Mouse (Mus musculus): ENCODE data around the gene Rad54l2. TPM values are rescaled to one million over a fixed set of nuclear protein-coding genes. Genes with fewer than 3 reads are reported as not detected.

Rad54l2 gene
- polyA plus RNA-seq, 1 experiment from 2014 or later: 3.7 TPM

DNA sequence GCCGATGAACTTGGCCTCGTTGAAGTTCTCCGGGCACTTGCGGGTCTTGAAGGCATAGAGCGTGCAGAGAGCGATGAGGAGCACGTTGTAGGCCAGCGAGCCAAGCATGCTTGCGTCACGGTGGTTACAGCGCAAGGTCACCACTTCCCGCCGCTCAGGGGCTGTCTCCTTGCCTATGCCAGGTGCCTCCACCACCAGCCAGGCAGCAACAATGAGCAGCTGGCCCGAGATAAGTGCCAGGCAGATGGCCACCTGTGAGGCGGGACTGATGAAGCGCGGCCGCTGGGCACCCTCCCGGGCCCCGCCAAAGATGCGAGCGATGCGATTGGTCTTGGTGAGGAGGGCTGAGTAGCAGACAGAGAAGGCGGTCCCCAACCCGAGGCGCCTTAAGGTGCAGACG, 141.8 kb downstream of the Rad54l2 start:
- Histone ChIP-seq H3K9me3 (ENCODE audit: control insufficient read depth, low read length) (no peaks in the 10 kb centered on the region), H3K4me3 (ENCODE audit: low read length) (no peak overlapping the region), H3K27me3 (replicated peaks; ENCODE audit: control insufficient read depth, insufficient read depth, low read length) (peaks cover 4% of the 10 kb centered on the region; the same call in 1 of the 2 replicates), H3K36me3 (ENCODE audit: control insufficient read depth, insufficient read depth, low read length) (no peaks in the 10 kb centered on the region), H3K4me1 (ENCODE audit: control insufficient read depth, insufficient read depth, low read length) (no peaks in the 10 kb centered on the region), H3K4me2 (ENCODE audit: low read depth, low read length) (no peak overlapping the region), H3K27ac (ENCODE audit: low read length) (no peak overlapping the region), H3K9ac (ENCODE audit: low read depth, low read length) (no peak overlapping the region)
- no peak for ATAC-seq
- 71% methylated on average over 27 of the region's 27 CpGs for WGBS

- no peak for ATAC-seq
- H3K4me3 ChIP-seq (ENCODE audit: low read length): no peak overlapping the region
- no peaks in the 10 kb centered on the region for H3K9me3 ChIP-seq (ENCODE audit: control insufficient read depth, low read length)
- no peak overlapping the region for H3K27ac ChIP-seq (ENCODE audit: low read length)
- H3K4me2 ChIP-seq (ENCODE audit: low read depth, low read length): no peak overlapping the region
- H3K27me3 ChIP-seq (replicated peaks; ENCODE audit: control insufficient read depth, insufficient read depth, low read length): peaks cover 4% of the 10 kb centered on the region; the same call in 1 of the 2 replicates
- H3K9ac ChIP-seq (ENCODE audit: low read depth, low read length): no peak overlapping the region
- H3K36me3 ChIP-seq (ENCODE audit: control insufficient read depth, insufficient read depth, low read length): no peaks in the 10 kb centered on the region
- 75% methylated on average over 9 of the region's 9 CpGs for WGBS
- H3K4me1 ChIP-seq (ENCODE audit: control insufficient read depth, insufficient read depth, low read length): no peaks in the 10 kb centered on the region
Measured at GRCm38 (mm10) chr9:106645684-106646271, 143.2 kb downstream of the Rad54l2 start.

DNA sequence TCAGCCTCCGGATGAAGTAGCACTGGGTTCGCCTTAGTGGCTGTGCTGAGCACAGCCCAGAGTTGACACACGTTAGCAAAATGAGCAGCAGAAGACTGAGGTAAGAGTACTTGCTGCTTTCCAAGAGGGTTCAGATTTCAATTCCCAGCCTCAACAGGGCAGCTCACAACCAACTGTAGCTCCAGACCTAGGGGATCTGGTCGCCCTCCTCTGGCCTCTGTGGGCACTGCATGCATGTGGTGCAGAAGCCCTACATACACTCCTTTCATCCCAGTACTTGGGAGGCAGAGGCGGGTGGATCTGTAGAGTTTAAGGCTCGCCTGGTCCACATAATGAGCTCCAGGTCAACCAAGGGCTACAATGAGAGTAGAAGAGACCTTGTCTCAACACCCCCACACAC, 145.2 kb downstream of the Rad54l2 start:
- H3K9me3 ChIP-seq (ENCODE audit: control insufficient read depth, low read length): no peaks in the 10 kb centered on the region
- 72% methylated on average over 6 of the region's 6 CpGs for WGBS

GRCm38 (mm10) chr9:106643128-106643527, 145.9 kb downstream of the Rad54l2 start:
- Histone ChIP-seq H3K36me3 (ENCODE audit: control insufficient read depth, insufficient read depth, low read length) (no peaks in the 10 kb centered on the region), H3K4me3 (ENCODE audit: low read length) (no peak overlapping the region), H3K9me3 (ENCODE audit: control insufficient read depth, low read length) (no peaks in the 10 kb centered on the region), H3K4me1 (ENCODE audit: control insufficient read depth, insufficient read depth, low read length) (no peaks in the 10 kb centered on the region), H3K27ac (ENCODE audit: low read length) (no peak overlapping the region), H3K27me3 (replicated peaks; ENCODE audit: control insufficient read depth, insufficient read depth, low read length) (peaks cover 4% of the 10 kb centered on the region; the same call in 1 of the 2 replicates), H3K4me2 (ENCODE audit: low read depth, low read length) (no peak overlapping the region), H3K9ac (ENCODE audit: low read depth, low read length) (no peak overlapping the region)
- ATAC-seq: peak; percentile 67
- 31% methylated on average over 7 of the region's 7 CpGs for WGBS

More for the DNA sequence above, 145.2 kb downstream of the Rad54l2 start:
- ATAC-seq: no peak
- H3K4me2 ChIP-seq (ENCODE audit: low read depth, low read length): no peak overlapping the region
- no peak overlapping the region for H3K27ac ChIP-seq (ENCODE audit: low read length)
- H3K4me3 ChIP-seq (ENCODE audit: low read length): no peak overlapping the region
- H3K36me3 ChIP-seq (ENCODE audit: control insufficient read depth, insufficient read depth, low read length): no peaks in the 10 kb centered on the region
- peaks cover 4% of the 10 kb centered on the region; the same call in 1 of the 2 replicates for H3K27me3 ChIP-seq (replicated peaks; ENCODE audit: control insufficient read depth, insufficient read depth, low read length)
- H3K4me1 ChIP-seq (ENCODE audit: control insufficient read depth, insufficient read depth, low read length): no peaks in the 10 kb centered on the region
- no peak overlapping the region for H3K9ac ChIP-seq (ENCODE audit: low read depth, low read length)

DNA sequence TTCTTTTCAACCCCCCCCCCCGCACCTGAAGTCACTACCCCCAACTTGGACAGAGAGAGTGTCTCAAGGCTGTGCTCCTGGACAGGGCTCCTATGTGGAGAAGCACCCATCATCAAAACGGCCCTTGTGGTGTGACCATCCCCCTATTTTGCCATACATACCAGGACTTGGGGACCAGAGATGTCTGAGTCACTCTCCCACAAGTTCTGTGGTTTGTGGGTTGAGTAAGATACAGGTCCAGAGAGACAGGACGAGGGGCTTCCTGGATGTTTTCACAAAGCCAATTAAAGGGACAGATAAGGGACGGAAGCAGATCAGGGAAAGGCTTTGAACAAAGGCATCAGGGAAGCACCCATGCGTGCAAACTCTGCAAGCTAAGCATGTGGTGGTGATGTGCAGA, 147.6 kb downstream of the Rad54l2 start:
- no peaks in the 10 kb centered on the region for H3K9me3 ChIP-seq (ENCODE audit: control insufficient read depth, low read length)
- ATAC-seq: no peak
- no peaks in the 10 kb centered on the region for H3K4me1 ChIP-seq (ENCODE audit: control insufficient read depth, insufficient read depth, low read length)
- H3K27me3 ChIP-seq (replicated peaks; ENCODE audit: control insufficient read depth, insufficient read depth, low read length): no peaks in the 10 kb centered on the region
- no peaks in the 10 kb centered on the region for H3K36me3 ChIP-seq (ENCODE audit: control insufficient read depth, insufficient read depth, low read length)
- H3K4me3 ChIP-seq (ENCODE audit: low read length): no peak overlapping the region
- no peak overlapping the region for H3K27ac ChIP-seq (ENCODE audit: low read length)
- WGBS: 53% methylated on average over 5 of the region's 5 CpGs
- no peak overlapping the region for H3K4me2 ChIP-seq (ENCODE audit: low read depth, low read length)
- no peak overlapping the region for H3K9ac ChIP-seq (ENCODE audit: low read depth, low read length)

- Histone ChIP-seq H3K27me3 (replicated peaks; ENCODE audit: control insufficient read depth, insufficient read depth, low read length) (no peaks in the 10 kb centered on the region), H3K9ac (ENCODE audit: low read depth, low read length) (no peak overlapping the region), H3K36me3 (ENCODE audit: control insufficient read depth, insufficient read depth, low read length) (no peaks in the 10 kb centered on the region), H3K4me3 (ENCODE audit: low read length) (no peak overlapping the region), H3K27ac (ENCODE audit: low read length) (no peak overlapping the region), H3K4me1 (ENCODE audit: control insufficient read depth, insufficient read depth, low read length) (no peaks in the 10 kb centered on the region), H3K4me2 (ENCODE audit: low read depth, low read length) (no peak overlapping the region), H3K9me3 (ENCODE audit: control insufficient read depth, low read length) (no peaks in the 10 kb centered on the region)
- no peak for ATAC-seq
- WGBS: 93% methylated on average over 8 of the region's 8 CpGs
Measured at GRCm38 (mm10) chr9:106638154-106638553, 150.8 kb downstream of the Rad54l2 start.

Other genes with a start within 250 kb of the Rad54l2 start
- gene Iqcf3, start 227.6 kb downstream of the Rad54l2 start, polyA plus RNA-seq (2015; fragmentation: Nextera tagmentation; extraction: Ambion mirVana): not detected in 2 replicates
- not detected in 2 replicates for gene Iqcf4, start 218.2 kb downstream of the Rad54l2 start, polyA plus RNA-seq (2015; fragmentation: Nextera tagmentation; extraction: Ambion mirVana)
- not detected in 2 replicates for gene Iqcf6, start 162.6 kb downstream of the Rad54l2 start, polyA plus RNA-seq (2015; fragmentation: Nextera tagmentation; extraction: Ambion mirVana)
- gene Grm2, start 133.1 kb downstream of the Rad54l2 start, polyA plus RNA-seq (2015; fragmentation: Nextera tagmentation; extraction: Ambion mirVana): not detected in 2 replicates
- gene Tex264, start 103.3 kb downstream of the Rad54l2 start, polyA plus RNA-seq (2015; fragmentation: Nextera tagmentation; extraction: Ambion mirVana): 66.4 and 74.0 TPM in 2 replicates
- gene Dcaf1, start 32.7 kb upstream of the Rad54l2 start, polyA plus RNA-seq (2015; fragmentation: Nextera tagmentation; extraction: Ambion mirVana): 17.0 and 18.2 TPM in 2 replicates
- gene Rbm15b, start 98.2 kb upstream of the Rad54l2 start, polyA plus RNA-seq (2015; fragmentation: Nextera tagmentation; extraction: Ambion mirVana): 3.5 and 3.7 TPM in 2 replicates
- gene Manf, start 102.8 kb upstream of the Rad54l2 start, polyA plus RNA-seq (2015; fragmentation: Nextera tagmentation; extraction: Ambion mirVana): 354 and 382 TPM in 2 replicates

All from intestine, embryonic 16.5 days (tissue).